Mouse (Mus musculus) embryonic facial prominence, embryonic 14.5 days (tissue): ENCODE results near the gene Fabp6. TPM values are rescaled to one million over a fixed set of nuclear protein-coding genes. Genes with fewer than 3 reads are reported as not detected.

ENCODE experiments used
- ATAC-seq: fragments of 200-750 bp; cut with Nextera tagmentation; 2 replicates; pipeline ENCODE4 v1.8.0; 2017; ENCODE audit warnings: low read depth, moderate number of reproducible peaks, moderate TSS enrichment
- DNase-seq: peaks from one replicate; pipeline ENCODE4 v3.0.0-alpha.2; 2015; ENCODE audit warnings: low spot score
- H3K27ac ChIP-seq: fragments of 300-500 bp; sonication (generic); replicated peaks from 2 replicates; pipeline ENCODE4 v1.5.1; 2014; ENCODE audit warnings: low read depth, mild to moderate bottlenecking, low read length, moderate library complexity
- H3K27me3 ChIP-seq: fragments of 300-500 bp; sonication (generic); replicated peaks from 2 replicates; pipeline ENCODE4 v1.6.1; 2014; ENCODE audit warnings: low read length; ENCODE audit not compliant: control insufficient read depth, insufficient read depth
- H3K36me3 ChIP-seq: fragments of 300-500 bp; sonication (generic); 2 replicates; pipeline ENCODE4 v1.6.1; 2014; ENCODE audit warnings: low read length, mixed read lengths; ENCODE audit not compliant: control insufficient read depth, insufficient read depth
- H3K4me1 ChIP-seq: fragments of 300-500 bp; sonication (generic); 2 replicates; pipeline ENCODE4 v1.6.1; 2014; ENCODE audit warnings: antibody characterized with exemption, low read length; ENCODE audit not compliant: control insufficient read depth, insufficient read depth
- H3K4me2 ChIP-seq: fragments of 300-500 bp; sonication (generic); 2 replicates; pipeline ENCODE4 v1.6.1; 2014; ENCODE audit warnings: low read depth, mild to moderate bottlenecking, low read length, moderate library complexity, mixed read lengths
- H3K4me3 ChIP-seq: fragments of 300-500 bp; sonication (generic); 2 replicates; pipeline ENCODE4 v1.5.1; 2014; ENCODE audit warnings: low read depth, mild to moderate bottlenecking, low read length
- H3K9ac ChIP-seq: fragments of 300-500 bp; sonication (generic); 2 replicates; pipeline ENCODE4 v1.6.1; 2014; ENCODE audit warnings: low read depth, mild to moderate bottlenecking, low read length, moderate library complexity, mixed read lengths
- H3K9me3 ChIP-seq: fragments of 300-500 bp; sonication (generic); 2 replicates; pipeline ENCODE4 v1.6.1; 2016; ENCODE audit warnings: low read length; ENCODE audit not compliant: control insufficient read depth
- WGBS: fragments of 180-500 bp; shearing (Covaris S2); extraction: QIAGEN DNeasy Blood & Tissue Kit; methylation state at CpG from one replicate; pipeline ENCODE4 v1.1.7; 2014; 5-methylcytosine and 5-hydroxymethylcytosine counted together
- polyA plus RNA-seq: library from polyadenylated mRNA; unstranded; fragments of >200 nt; fragmentation: Nextera tagmentation; extraction: Ambion mirVana; gene quantifications from 2 replicates; pipeline ENCODE4 v1.2.1, GENCODE M21; 2014

Fabp6 gene
- polyA plus RNA-seq, 1 experiment from 2014 or later, result not detected

DNA sequence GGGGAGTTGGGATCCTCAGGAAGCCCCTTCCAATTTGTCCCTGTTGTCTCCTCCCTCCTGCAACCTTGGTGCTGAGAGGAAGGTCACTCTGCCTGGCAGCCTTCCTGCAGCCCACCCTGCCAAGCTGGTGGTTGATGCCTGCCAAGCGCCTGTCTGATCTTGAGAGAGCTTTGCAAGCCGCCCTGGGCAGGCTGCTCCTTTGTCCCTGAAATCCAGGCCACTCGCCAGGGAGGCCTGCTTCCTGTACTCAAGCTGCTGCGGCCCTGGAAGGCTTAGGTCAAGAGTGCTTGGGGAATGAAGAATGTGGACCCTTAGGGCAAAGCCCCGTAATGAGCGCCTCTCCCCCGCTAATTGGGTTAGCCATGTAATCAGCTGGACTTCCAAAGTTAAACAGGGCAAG is 53.2 kb downstream of the Fabp6 start:
- Histone ChIP-seq H3K4me3 (no peak overlapping the region), H3K4me1 (peaks cover 10% of the 10 kb centered on the region; the same call in 1 of the 2 replicates), H3K9ac (no peak overlapping the region), H3K27ac (no peak overlapping the region), H3K27me3 (no peaks in the 10 kb centered on the region), H3K36me3 (no peaks in the 10 kb centered on the region), H3K4me2 (no peak overlapping the region), H3K9me3 (no peaks in the 10 kb centered on the region)
- DNase-seq, result peak; percentile 81
- ATAC-seq, result peak; percentile 70; the same call in 1 of the 2 replicates
- WGBS, result 19% methylated on average over 7 of the region's 7 CpGs

GRCm38 (mm10) chr11:43546678-43547077 is 54.7 kb downstream of the Fabp6 start:
- H3K36me3 ChIP-seq, result no peaks in the 10 kb centered on the region
- no peaks in the 10 kb centered on the region for H3K9me3 ChIP-seq
- no peaks in the 10 kb centered on the region for H3K27me3 ChIP-seq
- WGBS, result 49% methylated on average over 4 of the region's 4 CpGs
- no peak overlapping the region for H3K9ac ChIP-seq
- H3K27ac ChIP-seq, result no peak overlapping the region
- no peak overlapping the region for H3K4me3 ChIP-seq
- peaks cover 10% of the 10 kb centered on the region; the same call in 1 of the 2 replicates for H3K4me1 ChIP-seq
- no peak overlapping the region for H3K4me2 ChIP-seq
- DNase-seq (no peak), ATAC-seq (no peak)

Other genes starting within 250 kb of the Fabp6 start
- 71.3 and 83.2 TPM in 2 replicates for gene Pttg1, start 175.3 kb downstream of the Fabp6 start, polyA plus RNA-seq
- gene Slu7, start 167.8 kb downstream of the Fabp6 start, polyA plus RNA-seq, result 46.2 and 54.1 TPM in 2 replicates
- 32.3 and 32.7 TPM in 2 replicates for gene C1qtnf2, start 127.3 kb downstream of the Fabp6 start, polyA plus RNA-seq
- 8.1 and 9.0 TPM in 2 replicates for gene Ccnjl, start 72.8 kb downstream of the Fabp6 start, polyA plus RNA-seq
- 1.6 and 2.2 TPM in 2 replicates for gene 4933415A04Rik, start 14.5 kb downstream of the Fabp6 start, polyA plus RNA-seq
- 28.3 and 31.1 TPM in 2 replicates for gene Pwwp2a, start 80.5 kb upstream of the Fabp6 start, polyA plus RNA-seq
- gene Ttc1, start 146.5 kb upstream of the Fabp6 start, polyA plus RNA-seq, result 63.9 and 64.4 TPM in 2 replicates